ENCODE assay signal across 12 mouse cellular contexts in genomic region chr13:90279786-90280382, GRCm38 (mm10).
A peak's percentile ranks its signal among the peaks of the same experiment; 100 is the strongest.
DNase-seq lines count a peak whose midpoint lies in the region; ATAC-seq and TF ChIP-seq lines count a peak whose summit lies in the region.
"Had no signal": no experiment of that assay in that cellular context is flagged by ENCODE, and none has a peak within 500 bp of the region (broad histone marks: within the 10 kb centered on the region; RNA-seq: fewer than 3 reads in every experiment).

No protein-coding gene starts in this region.

- no peaks in the 10 kb centered on the region for H3K9me3 ChIP-seq in forebrain, embryonic 13.5 days (replicated peaks)
- H3K9me3 ChIP-seq in forebrain, embryonic 12.5 days: no peaks in the 10 kb centered on the region
- H3K9me3 ChIP-seq in midbrain, embryonic 11.5 days (ENCODE audit: control insufficient read depth, low read length): no peaks in the 10 kb centered on the region
- no peaks in the 10 kb centered on the region for H3K9me3 ChIP-seq in midbrain, embryonic 10.5 days (replicated peaks)
- H3K9me3 ChIP-seq in hindbrain, embryonic 15.5 days: no peaks in the 10 kb centered on the region
- no peaks in the 10 kb centered on the region for H3K9me3 ChIP-seq in intestine, embryonic 15.5 days
- H3K9me3 ChIP-seq: liver, embryonic 13.5 days; stomach, embryonic 15.5 days had no signal

- H3K4me3 ChIP-seq in forebrain, embryonic 13.5 days: no peak overlapping the region
- no peak overlapping the region for H3K4me3 ChIP-seq in forebrain, embryonic 12.5 days (replicated peaks)
- no peak overlapping the region for H3K4me3 ChIP-seq in midbrain, embryonic 11.5 days (ENCODE audit: low read depth, low read length)
- H3K4me3 ChIP-seq in midbrain, embryonic 10.5 days: no peak overlapping the region
- no peak overlapping the region for H3K4me3 ChIP-seq in hindbrain, embryonic 15.5 days
- H3K4me3 ChIP-seq in myocyte: no peak overlapping the region
- no peak overlapping the region for H3K4me3 ChIP-seq in intestine, embryonic 15.5 days (replicated peaks)
- H3K4me3 ChIP-seq: erythroblast, embryonic 14.5 days; liver, embryonic 13.5 days; stomach, embryonic 15.5 days had no signal

- peak; percentile 86 for DNase-seq in midbrain, embryonic 11.5 days (ENCODE audit: low spot score, missing footprints)
- DNase-seq in midbrain, embryonic 10.5 days (ENCODE audit: low spot score): no peak
- no peak for DNase-seq in spleen, postnatal 14 days (ENCODE audit: low spot score in 2 of 2)
- DNase-seq: cerebellum, adult 9-11 months; liver, embryonic 13.5 days had no signal

- peak; percentile 81 for ATAC-seq in forebrain, embryonic 13.5 days
- ATAC-seq in forebrain, embryonic 12.5 days (ENCODE audit: low FRiP score): no peak
- ATAC-seq in midbrain, embryonic 11.5 days (ENCODE audit: low FRiP score): peak; percentile 77
- peak; percentile 96 for ATAC-seq in hindbrain, embryonic 15.5 days (ENCODE audit: low FRiP score, low read depth)
- ATAC-seq in intestine, embryonic 15.5 days: no peak

- H3K4me1 ChIP-seq in forebrain, embryonic 13.5 days: peaks cover 8% of the 10 kb centered on the region
- H3K4me1 ChIP-seq in forebrain, embryonic 12.5 days: peaks cover 8% of the 10 kb centered on the region
- H3K4me1 ChIP-seq in midbrain, embryonic 11.5 days (ENCODE audit: control insufficient read depth, insufficient read depth, low read length): peaks cover 5% of the 10 kb centered on the region; the same call in 1 of the 2 replicates
- H3K4me1 ChIP-seq in midbrain, embryonic 10.5 days: peaks cover 17% of the 10 kb centered on the region
- no peaks in the 10 kb centered on the region for H3K4me1 ChIP-seq in hindbrain, embryonic 15.5 days (replicated peaks)
- no peaks in the 10 kb centered on the region for H3K4me1 ChIP-seq in intestine, embryonic 15.5 days (replicated peaks)
- H3K4me1 ChIP-seq: liver, embryonic 13.5 days; stomach, embryonic 15.5 days had no signal

- no peaks in the 10 kb centered on the region for H3K36me3 ChIP-seq in forebrain, embryonic 13.5 days (ENCODE audit: poor library complexity, severe bottlenecking)
- no peaks in the 10 kb centered on the region for H3K36me3 ChIP-seq in forebrain, embryonic 12.5 days (replicated peaks)
- no peaks in the 10 kb centered on the region for H3K36me3 ChIP-seq in midbrain, embryonic 11.5 days (ENCODE audit: control insufficient read depth, insufficient read depth, low read length)
- H3K36me3 ChIP-seq in midbrain, embryonic 10.5 days: no peaks in the 10 kb centered on the region
- H3K36me3 ChIP-seq in hindbrain, embryonic 15.5 days: no peaks in the 10 kb centered on the region
- no peaks in the 10 kb centered on the region for H3K36me3 ChIP-seq in myocyte (ENCODE audit: control insufficient read depth, insufficient read depth)
- no peaks in the 10 kb centered on the region for H3K36me3 ChIP-seq in intestine, embryonic 15.5 days
- H3K36me3 ChIP-seq: liver, embryonic 13.5 days; stomach, embryonic 15.5 days had no signal

- peak overlapping the region; percentile 45; the same call in 1 of the 2 replicates for H3K27ac ChIP-seq in forebrain, embryonic 13.5 days
- no peak overlapping the region for H3K27ac ChIP-seq in forebrain, embryonic 12.5 days
- H3K27ac ChIP-seq in midbrain, embryonic 11.5 days (ENCODE audit: low read depth, low read length): no peak overlapping the region
- no peak overlapping the region for H3K27ac ChIP-seq in midbrain, embryonic 10.5 days (replicated peaks)
- peak overlapping the region; percentile 58; the same call in 1 of the 2 replicates for H3K27ac ChIP-seq in hindbrain, embryonic 15.5 days (replicated peaks)
- H3K27ac ChIP-seq in intestine, embryonic 15.5 days: no peak overlapping the region
- H3K27ac ChIP-seq: liver, embryonic 13.5 days; stomach, embryonic 15.5 days had no signal

- no peaks in the 10 kb centered on the region for H3K27me3 ChIP-seq in forebrain, embryonic 13.5 days
- no peaks in the 10 kb centered on the region for H3K27me3 ChIP-seq in forebrain, embryonic 12.5 days
- H3K27me3 ChIP-seq in midbrain, embryonic 11.5 days (ENCODE audit: control insufficient read depth, insufficient read depth, low read length): no peaks in the 10 kb centered on the region
- no peaks in the 10 kb centered on the region for H3K27me3 ChIP-seq in midbrain, embryonic 10.5 days (ENCODE audit: low read depth, poor library complexity, severe bottlenecking)
- no peaks in the 10 kb centered on the region for H3K27me3 ChIP-seq in hindbrain, embryonic 15.5 days
- H3K27me3 ChIP-seq in myocyte (ENCODE audit: control insufficient read depth, insufficient read depth, insufficient read length): no peaks in the 10 kb centered on the region
- H3K27me3 ChIP-seq in intestine, embryonic 15.5 days (replicated peaks): no peaks in the 10 kb centered on the region
- H3K27me3 ChIP-seq: liver, embryonic 13.5 days; stomach, embryonic 15.5 days had no signal

- TF ChIP-seq POLR2A in myocyte (IDR thresholded peaks at IDR 0.05; ENCODE audit: insufficient read length, low read depth): no peak

- no peak overlapping the region for H3ac ChIP-seq in myocyte (ENCODE audit: control insufficient read depth, insufficient read length)

- H3K9ac ChIP-seq in forebrain, embryonic 13.5 days: no peak overlapping the region
- H3K9ac ChIP-seq in forebrain, embryonic 12.5 days: no peak overlapping the region
- no peak overlapping the region for H3K9ac ChIP-seq in midbrain, embryonic 11.5 days (ENCODE audit: low read length)
- H3K9ac ChIP-seq in hindbrain, embryonic 15.5 days: no peak overlapping the region
- no peak overlapping the region for H3K9ac ChIP-seq in intestine, embryonic 15.5 days
- H3K9ac ChIP-seq: liver, embryonic 13.5 days; stomach, embryonic 15.5 days had no signal

- WGBS in forebrain, embryonic 13.5 days: 48% methylated on average over 3 of the region's 3 CpGs
- 62% methylated on average over 3 of the region's 3 CpGs for WGBS in forebrain, embryonic 12.5 days
- WGBS in midbrain, embryonic 11.5 days: 45% methylated on average over 3 of the region's 3 CpGs
- 53% methylated on average over 3 of the region's 3 CpGs for WGBS in midbrain, embryonic 10.5 days
- WGBS in hindbrain, embryonic 15.5 days: 34% methylated on average over 3 of the region's 3 CpGs
- 83% methylated on average over 3 of the region's 3 CpGs for WGBS in intestine, embryonic 15.5 days

- no peak overlapping the region for H3K4me2 ChIP-seq in forebrain, embryonic 13.5 days
- H3K4me2 ChIP-seq in forebrain, embryonic 12.5 days: no peak overlapping the region
- no peak overlapping the region for H3K4me2 ChIP-seq in midbrain, embryonic 11.5 days
- H3K4me2 ChIP-seq in hindbrain, embryonic 15.5 days: no peak overlapping the region
- H3K4me2 ChIP-seq in myocyte (ENCODE audit: low read depth): peak overlapping the region; percentile 25
- H3K4me2 ChIP-seq in intestine, embryonic 15.5 days (replicated peaks): no peak overlapping the region
- H3K4me2 ChIP-seq: liver, embryonic 13.5 days; stomach, embryonic 15.5 days had no signal

- H3K79me2 ChIP-seq in myocyte (ENCODE audit: control insufficient read depth, insufficient read depth): no peaks in the 10 kb centered on the region

TF ChIP-seq in myocyte, 11 proteins besides CTCF, POLR2A, EP300 and RAD21:
- TF ChIP-seq MYOD1 (IDR thresholded peaks at IDR 0.05; ENCODE audit: control insufficient read depth in 1 of 3, insufficient read length in 2 of 3, low read depth in 2 of 3): no peak
- no peak for TF ChIP-seq E2F4 (IDR thresholded peaks at IDR 0.05; ENCODE audit: insufficient read depth)
- no peak for TF ChIP-seq MAX (IDR thresholded peaks at IDR 0.05; ENCODE audit: low read depth)
- no peak for TF ChIP-seq POLR2AphosphoS2 (IDR thresholded peaks at IDR 0.05; ENCODE audit: insufficient read length, low read depth)
- no peak for TF ChIP-seq SRF (IDR thresholded peaks at IDR 0.05; ENCODE audit: control insufficient read depth, insufficient read length, low read depth)
- no peak for TF ChIP-seq USF1 (IDR thresholded peaks at IDR 0.05; ENCODE audit: low read depth)

Comparison
In these comparisons a context has a peak if more than half of its experiments do, and no peak if none do; other contexts are left out.
1. ATAC-seq: peak in forebrain, embryonic 13.5 days (single experiment), midbrain, embryonic 11.5 days (single experiment) and hindbrain, embryonic 15.5 days (single experiment); none in forebrain, embryonic 12.5 days (single experiment) and intestine, embryonic 15.5 days (single experiment).
2. H3K27ac ChIP-seq: peak in forebrain, embryonic 13.5 days (single experiment) and hindbrain, embryonic 15.5 days (single experiment); none in forebrain, embryonic 12.5 days (single experiment), midbrain, embryonic 11.5 days (single experiment), midbrain, embryonic 10.5 days (single experiment) and intestine, embryonic 15.5 days (single experiment).